Mouse (Mus musculus) ovary, postnatal 36 days (tissue): Measurements from ENCODE around the gene Bsn.

Experiments used
- DNase-seq: peaks from one replicate; pipeline ENCODE4 v3.0.0; 2022; ENCODE audit warnings: low spot score, mixed read lengths

The Bsn gene

DNA sequence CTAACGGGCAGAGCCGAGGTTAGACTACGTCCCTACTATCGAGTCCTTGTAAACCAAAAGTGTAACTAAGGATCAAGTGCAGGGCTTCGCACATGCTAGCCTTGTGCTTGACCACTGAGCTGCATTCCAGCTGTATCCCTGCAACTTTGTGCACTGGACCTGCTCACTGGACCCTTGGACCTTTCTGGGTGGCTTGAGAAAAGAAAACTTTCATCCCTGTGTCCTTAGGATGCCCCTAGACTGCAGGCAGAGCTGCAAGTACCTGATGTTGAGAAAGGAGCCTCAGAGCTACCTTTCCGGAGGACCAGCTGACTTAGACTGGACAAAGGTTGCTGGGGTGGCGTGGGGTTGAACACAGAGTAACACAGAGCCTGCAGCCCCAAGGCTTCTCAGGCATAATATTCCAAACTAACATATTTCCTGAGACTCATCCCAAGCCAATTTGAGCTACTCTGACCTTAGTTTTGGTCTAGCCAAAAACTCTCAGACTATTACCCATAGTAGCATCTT is 99.5 kb downstream of the Bsn start:
- no peak for DNase-seq

DNA sequence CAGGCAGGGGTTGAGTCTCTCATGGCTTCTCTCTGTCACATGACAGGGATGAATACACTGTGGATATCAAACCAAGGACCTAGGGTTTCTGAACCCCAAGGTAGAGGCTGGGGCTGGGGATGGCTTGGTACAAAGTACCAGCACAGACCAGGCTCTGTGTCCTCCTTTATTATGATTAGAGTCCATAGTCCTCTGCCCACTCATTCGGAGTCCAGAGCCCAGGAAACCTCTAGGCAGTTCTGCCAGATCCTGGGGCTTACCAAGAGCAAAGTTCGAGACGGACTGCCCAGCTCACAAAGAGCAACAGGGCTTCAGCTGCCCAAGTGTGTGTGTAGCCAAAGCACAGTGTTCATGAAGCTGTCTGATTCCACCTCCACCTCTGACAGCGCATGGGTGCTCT is 104.9 kb downstream of the Bsn start:
- no peak for DNase-seq

DNA sequence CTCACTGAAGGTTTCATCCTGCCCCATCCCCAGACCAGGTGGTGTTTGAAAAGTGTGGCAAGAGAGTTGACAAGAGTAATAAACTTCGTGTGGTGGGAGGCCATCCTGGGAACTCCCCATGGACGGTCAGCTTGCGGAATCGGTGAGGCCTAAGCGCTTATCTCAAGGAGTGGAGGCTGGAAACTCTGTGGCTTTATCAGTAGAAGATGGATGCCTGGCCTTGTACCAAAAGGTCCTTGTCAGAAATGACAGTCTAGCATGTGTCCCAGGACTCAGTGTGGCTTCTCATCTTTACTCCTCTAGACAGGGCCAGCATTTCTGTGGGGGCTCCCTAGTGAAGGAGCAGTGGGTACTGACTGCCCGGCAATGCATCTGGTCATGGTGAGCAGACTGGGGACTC is 106.6 kb downstream of the Bsn start:
- no peak for DNase-seq

DNA sequence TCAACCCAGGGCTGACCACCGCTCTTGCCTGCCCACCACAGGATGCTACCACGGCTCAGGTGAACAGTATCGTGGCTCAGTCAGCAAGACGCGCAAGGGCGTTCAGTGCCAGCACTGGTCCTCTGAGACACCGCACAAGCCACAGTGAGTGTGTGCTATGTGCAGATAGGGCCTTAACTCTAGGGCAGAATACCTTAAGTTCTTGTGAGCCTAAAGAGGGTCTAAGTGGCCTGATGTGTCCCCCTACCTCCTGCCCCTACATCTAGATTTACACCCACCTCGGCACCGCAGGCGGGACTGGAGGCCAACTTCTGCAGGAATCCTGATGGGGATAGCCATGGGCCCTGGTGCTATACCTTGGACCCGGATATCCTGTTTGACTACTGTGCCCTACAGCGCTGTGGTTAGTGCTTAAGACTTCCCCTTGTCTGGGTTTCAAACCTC is 107.2 kb downstream of the Bsn start, which contains the start of gene Rnf123:
Rnf123 (minus strand) TSS at position 359 of the 444 bp plus-strand sequence.
- no peak for DNase-seq

DNA sequence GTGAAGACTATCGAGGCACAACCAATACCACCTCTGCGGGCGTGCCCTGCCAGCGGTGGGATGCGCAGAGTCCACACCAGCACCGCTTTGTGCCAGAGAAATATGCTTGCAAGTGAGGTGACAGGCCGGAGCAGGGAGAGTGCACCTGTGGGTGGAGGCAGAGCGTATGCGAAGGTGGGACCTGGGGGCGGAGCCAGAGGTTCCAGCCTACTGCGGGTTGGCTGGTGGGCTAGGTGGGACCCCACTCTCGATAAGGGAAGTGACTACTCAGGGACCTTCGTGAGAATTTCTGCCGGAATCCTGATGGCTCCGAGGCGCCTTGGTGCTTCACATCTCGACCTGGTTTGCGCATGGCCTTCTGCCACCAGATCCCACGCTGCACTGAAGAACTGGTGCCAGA is 107.6 kb downstream of the Bsn start:
- no peak for DNase-seq

DNA sequence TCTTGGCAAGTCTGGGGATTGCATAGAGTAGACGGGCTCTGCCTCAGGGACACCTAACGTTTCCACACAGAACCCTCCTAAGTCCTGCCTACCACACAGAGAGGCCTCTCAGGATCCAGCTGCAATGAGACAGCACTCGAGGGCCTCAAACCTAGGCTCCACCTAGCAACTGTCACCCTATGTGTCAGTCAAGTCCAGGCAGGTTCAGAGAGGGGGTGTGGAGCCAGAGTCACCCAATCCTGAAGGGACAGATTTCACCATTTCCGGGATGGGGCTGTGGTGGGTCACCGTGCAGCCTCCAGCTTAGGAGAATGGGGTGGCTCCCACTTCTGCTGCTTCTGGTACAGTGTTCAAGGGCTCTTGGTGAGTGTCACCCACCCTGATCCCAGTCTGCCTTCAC is 110.0 kb downstream of the Bsn start, which contains the start of gene Mst1:
Mst1 (plus strand) TSS at position 269 of the 400 bp plus-strand sequence.
- no peak for DNase-seq

DNA sequence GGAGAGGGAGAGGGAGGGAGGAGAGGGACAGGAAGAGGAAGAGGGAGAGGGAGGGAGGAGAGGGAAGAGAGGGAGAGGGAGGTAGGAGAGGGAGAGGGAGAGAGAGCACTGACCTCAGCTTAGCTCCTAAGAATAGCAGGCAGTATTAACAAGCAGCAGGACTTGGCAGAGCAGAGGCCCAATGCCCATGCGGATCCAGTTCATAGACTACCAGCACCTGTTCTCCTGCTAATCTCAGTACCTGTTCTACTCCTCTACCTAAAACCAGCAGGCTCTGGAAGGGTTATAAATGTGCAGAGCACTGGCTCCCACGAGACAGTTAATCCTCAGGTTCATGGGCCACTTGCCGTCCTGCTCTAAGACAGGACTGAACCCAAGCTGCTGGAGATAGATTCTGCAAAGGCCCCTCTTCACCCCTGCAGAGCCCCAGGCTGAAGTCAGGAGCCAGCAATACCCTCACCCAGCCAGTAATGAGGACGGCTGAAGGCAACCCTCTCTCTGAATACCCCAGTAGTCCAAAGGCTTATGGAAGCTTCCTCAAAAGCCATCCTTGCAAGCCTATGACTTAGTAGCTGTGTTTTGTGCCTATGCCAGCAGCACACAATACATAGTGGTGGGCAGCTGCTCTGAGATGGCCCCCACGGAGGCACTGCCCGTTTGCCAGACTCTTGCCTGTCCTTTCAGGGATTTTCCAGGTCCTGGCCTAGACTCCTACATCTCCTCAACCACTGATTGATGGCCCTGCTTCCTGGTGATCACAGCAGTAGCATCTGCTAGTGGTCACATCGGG is 116.8 kb downstream of the Bsn start:
- no peak for DNase-seq

DNA sequence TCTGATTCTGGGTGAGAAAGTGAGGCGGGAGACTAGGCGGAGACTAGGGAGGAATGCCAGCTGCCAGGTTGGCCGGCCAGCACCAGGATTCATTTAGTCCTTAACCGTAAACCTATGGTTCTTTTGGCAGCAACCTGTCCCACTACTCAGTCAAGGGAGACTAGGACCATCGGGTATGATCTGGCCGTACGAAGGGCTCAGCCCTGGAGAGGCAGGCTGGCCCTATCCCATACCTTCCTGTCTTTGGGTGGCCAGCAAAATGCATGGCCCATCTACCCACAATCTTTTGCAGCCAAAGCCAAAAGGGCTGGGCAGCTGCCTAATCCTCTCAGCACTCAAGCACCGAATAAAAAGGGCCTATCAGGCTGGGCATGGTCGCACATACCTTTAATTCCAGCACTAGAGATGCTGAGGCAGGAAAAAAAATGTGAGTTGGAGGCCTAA is 117.7 kb downstream of the Bsn start:
- DNase-seq, result no peak

DNA sequence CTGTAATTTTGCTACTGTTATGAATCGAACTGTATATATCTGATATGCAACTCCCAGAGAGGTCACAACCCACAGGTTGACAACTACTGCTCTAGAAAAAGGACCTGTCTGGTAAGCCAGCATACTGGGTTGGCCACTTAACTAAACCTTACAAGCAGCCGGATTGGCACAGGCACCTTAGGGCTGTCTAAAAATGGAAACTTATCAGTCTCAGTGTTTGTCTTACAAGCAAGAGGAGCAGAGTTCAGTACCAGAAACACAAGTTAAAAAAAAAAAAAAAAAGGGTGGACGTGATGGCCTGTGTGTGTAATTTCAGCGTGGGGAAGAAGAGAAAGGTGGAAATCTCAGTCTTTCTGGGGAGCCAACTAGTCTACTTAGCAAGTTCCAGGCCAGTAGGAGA is 118.4 kb downstream of the Bsn start:
- DNase-seq, result no peak

DNA sequence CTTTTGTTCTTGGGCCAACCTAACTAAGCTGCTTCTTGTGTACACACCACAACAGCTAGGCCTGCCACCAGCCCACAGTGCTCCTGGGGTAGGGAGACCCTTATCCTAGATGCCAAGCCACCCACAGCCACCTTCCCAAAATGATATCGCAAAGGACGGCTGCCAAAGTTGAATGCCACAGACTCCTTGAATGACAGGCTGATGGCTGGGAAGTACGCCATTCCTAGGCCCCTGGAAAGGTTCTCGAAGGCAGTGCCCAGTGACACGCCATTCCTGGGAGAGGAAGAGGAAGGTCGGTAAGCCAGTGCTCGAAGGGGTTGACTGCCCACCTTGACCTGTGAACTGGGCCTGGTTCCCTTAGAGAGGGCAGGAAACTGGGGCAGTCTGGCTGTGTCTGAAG is 120.7 kb downstream of the Bsn start:
- DNase-seq, result no peak

DNA sequence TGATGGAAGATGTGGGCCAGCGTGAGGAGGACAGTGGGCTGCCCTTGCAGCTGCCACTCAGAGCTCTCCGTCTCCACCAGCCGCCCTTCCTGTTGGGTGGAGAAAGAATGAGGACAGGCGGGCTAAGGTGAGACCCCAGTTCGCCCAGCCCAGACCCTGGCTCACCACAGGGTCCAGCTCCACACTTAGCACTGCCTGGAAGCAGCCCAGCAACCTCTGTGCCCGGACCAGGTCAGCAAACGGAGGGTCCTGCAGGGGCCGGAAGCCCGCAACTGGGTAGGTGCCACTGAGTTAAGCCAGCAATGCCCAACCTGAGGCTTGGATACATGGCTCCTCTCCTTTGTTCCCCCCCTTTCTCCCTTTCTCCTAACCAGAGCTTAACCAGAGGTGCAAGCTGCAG is 121.2 kb downstream of the Bsn start:
- DNase-seq, result no peak

DNA sequence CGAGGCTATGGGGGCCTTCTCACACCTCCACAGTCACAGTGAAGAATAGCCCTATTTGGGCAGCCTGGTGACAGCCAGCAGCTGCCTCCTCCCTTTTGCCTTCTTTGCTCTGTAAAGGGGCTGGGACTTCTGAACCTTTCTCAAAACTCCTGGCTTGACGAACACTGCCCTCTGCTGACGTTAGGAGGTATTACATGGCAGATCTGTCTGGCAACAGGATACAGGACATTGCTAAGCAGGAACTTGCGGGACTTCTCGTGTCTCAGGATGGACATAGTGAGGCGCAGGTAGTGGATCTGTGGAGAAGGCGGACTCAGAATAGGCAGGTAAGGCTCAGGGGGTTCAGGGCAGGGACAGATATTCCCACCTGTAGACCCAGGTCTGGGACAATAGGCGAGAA is 122.3 kb downstream of the Bsn start:
- DNase-seq, result peak; percentile 71

DNA sequence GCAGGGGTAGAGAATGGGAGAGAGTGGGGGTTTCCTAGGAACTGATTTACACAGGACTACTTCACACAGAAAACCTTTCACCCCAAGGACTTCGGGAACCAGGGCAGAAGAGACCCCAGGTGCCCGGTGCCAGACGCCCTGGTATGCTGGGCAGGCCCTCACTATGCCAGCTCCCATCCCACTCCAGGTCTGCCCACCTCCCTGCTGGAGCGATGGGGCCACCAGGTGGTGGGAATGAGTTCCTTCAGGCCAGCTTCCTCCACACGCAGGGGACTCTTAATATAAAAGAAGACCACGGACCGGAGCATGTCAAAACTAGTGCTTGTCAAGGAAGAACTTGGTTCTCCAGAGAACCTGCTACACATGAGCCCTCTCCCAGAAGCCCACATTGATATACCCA is 123.0 kb downstream of the Bsn start:
- DNase-seq, result no peak

DNA sequence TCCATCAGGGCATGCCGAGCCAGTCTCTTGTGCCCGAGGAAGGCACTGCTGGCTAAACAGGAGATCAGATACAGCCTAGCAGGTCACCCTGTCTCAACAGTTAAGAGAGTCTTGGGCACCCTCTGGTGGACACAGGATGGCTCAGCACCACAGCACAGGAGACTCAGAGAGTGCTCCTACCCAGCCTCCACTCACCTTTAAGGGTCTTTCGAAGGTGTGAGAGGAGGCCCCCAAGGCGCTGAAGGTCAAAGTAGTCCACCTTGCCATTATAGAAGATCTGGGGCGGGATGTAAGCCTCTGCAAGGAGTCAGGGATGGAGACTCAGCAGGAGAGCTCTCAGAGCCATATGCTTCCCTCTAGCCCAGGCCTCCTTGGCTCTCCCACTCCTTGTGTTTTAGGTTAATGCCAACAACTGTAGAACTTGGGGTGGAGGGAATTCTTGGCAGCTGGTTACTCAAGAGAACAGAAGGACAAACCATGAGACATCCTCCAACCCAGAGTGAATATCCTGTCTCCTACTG is 124.6 kb downstream of the Bsn start:
- DNase-seq, result peak; percentile 54

DNA sequence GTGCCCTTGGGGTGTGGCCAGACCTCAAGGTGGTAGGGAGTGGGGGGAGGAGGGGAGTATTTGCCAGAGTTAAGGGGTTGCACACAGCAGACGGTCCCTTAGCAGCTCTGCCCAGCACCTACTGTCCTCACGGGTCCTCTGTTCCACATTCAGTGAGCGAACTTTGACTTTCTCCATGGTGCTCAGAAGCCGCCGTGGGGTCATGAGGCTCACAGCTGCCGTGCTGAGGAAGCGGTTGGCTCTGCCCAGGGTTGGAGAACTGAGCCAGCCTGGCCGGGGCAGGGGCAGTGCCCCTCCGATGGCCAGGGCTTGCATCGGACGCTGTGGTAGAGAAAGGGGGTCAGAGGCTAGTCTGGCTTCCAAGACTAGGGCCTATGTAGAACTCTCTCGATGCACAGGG is 126.8 kb downstream of the Bsn start:
- no peak for DNase-seq

DNA sequence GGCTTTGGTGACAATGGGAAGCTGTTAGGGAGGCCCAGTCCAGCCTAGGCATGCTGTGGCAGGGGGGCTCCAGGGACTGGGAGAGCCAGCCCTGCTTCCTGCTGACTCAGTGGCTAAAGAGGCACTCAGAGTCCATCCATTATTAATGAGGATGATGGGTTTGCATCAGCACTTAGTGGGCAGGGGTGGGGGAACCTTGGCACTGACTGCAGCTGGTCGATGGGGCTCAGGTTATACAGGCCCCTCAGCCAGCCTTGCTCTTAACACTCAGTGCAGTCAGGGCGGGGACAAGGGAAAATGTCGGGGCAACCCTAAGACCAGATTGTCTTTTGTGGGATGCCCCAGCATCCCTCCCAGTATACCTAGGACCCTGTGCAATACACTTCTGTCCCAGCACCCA is 128.0 kb downstream of the Bsn start:
- DNase-seq, result no peak

DNA sequence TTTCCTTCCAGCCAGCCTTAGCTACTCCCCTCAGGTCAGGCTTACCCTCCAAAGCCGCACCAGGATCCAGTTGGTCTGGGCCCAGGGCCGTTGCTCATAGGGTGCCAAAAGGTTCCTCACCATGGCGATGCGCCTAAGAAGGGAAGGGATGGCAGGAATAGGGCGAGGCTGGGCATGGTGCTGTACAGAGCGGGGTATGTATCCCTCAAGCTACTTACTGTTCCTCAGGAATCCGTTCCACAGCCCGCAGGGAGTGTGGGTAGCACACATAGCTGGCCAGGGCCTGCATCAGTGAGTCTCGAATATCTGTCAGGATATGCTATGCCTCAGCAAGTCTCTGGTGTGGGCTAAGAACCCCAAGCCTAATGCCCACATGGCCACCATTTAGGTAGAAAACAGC is 131.9 kb downstream of the Bsn start:
- peak; percentile 7 for DNase-seq

DNA sequence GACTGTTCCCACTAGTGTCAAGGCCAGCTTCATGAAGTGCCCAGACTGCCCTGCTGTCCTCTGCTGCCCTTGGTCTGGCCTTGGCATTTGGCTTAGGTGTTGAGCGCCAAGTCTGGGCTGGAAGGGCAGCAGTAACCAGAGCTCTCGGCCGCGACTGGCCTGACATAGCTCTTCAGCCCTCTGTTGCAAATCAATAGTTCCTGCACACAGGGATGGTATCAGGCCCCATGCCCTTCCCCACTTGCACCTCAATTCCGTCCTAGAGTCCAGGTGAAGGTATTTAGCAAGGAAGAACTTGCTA is 133.0 kb downstream of the Bsn start:
- peak; percentile 16 for DNase-seq

DNA sequence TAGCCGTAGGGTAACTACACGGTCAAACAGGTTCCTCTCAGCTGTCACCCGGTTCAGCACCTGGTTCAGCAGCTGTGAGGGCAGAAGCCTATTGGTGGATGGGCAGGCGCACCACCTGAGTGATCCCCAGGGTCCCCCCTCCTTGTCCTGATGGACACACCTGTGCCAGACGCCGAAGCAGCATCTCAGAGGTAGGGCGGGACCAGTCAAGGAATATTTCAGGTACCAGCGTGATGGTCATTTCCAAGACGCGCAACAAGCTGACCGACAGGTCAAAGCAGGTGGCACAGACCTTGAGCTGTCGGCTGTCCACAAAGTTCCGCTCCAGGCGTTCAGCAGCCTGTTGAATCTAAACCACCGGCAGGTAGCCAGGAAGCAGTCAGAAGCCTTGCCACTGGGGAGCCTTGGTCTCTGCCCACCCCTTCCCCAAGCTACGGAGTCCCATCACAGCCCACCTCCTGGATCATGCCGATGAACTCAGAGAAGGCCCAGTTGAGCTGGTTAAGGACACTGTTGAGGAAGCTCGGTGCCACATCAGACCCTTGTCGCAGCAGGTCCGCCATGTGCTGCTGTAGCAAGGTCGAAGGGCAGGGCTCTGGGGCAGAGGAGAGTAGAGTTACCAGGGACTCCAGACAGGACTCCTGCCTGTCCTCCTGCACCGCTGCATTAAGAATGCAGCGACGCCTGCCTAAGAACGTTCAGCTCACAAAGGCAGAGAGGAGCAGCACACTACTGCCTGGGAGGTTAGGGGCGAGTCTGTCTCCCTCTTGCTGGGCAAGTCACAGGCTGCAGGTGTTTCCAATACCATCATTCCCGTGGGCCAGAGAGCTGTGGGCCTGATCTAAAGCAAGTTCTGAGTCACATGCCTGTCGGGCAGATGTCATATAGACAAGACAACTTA is 133.6 kb downstream of the Bsn start:
- DNase-seq, result peak; percentile 5

DNA sequence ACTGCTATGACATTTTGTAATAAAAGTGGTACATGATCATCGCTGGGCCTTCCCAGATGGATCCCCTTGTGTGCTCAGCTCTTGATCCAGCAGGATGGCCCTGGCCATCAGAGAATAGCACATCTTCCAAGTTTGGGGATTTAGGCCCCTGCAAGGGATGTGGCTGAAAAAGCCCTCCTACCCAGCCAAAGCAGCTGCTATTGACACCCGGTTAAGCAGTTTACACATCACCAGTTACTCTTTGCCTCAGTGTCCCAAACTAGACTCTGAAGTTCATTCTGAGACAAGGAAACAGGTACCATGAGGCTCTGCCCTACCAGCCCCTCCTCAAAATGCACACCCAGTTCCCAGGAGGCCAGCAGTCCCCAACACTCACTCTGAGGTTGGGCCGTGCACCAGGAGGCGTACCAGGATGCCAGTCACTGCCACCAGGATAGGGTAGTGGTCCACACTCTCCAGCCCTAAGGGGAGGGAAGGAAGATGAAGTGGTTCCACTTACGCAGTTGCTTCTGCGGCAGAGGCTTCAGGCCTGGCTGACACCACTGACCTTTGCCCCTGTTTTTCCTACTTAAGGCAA is 134.4 kb downstream of the Bsn start:
- DNase-seq, result no peak

DNA sequence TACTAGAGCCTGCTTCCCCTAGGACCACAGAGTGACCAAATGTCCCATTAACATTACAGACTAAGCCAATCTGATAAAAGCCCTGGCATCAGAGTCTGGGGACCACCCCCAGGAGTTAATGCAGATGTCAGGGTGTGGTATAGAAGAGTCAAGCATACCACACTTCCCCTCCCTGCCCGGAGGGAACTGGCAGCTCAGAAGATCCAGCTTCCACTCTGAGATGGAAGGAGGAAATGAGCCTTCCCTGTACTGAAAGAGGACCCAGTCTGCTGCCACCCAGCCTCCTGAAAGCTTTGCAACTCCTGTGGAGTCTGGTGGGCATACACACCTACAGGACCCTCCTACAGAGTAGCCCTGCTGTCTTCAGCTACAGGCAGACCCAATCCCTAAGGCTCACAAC is 135.1 kb downstream of the Bsn start:
- DNase-seq, result no peak

DNA sequence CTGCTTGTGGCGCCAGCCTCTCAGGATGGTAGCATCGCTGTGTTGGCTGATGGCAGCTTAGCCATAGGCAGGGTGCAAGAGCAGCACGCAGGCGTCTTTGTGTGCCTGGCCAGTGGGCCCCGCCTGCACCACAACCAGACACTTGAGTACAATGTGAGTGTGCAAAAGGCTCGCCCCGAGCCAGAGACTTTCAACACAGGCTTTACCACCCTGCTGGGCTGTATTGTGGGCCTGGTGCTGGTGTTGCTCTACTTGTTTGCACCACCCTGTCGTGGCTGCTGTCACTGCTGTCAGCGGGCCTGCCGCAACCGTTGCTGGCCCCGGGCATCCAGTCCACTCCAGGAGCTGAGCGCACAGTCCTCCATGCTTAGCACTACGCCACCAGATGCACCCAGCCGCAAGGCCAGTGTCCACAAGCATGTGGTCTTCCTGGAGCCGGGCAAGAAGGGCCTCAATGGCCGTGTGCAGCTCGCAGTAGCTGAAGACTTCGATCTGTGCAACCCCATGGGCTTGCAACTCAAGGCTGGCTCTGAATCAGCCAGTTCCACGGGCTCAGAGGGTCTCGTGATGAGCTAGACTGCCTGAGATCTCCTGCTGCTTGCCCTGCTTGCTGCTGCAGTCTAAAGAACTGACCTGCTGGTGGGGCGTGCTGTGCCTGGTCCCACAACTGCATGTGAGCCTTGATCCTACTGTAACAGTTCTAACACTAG is 135.7 kb downstream of the Bsn start:
- peak; percentile 2 for DNase-seq
